Mouse (Mus musculus) kidney, embryonic 16.5 days (tissue): ENCODE results near the gene Myom1. TPM values are rescaled to one million over a fixed set of nuclear protein-coding genes. Genes with fewer than 3 reads are reported as not detected.

Experiments
- ATAC-seq: fragments of 200-750 bp; cut with Nextera tagmentation; 2 replicates; pipeline ENCODE4 v1.8.0; 2017; ENCODE audit warnings: moderate TSS enrichment; ENCODE audit not compliant: low FRiP score, low TSS enrichment
- H3K27ac ChIP-seq: fragments of 300-500 bp; sonication (generic); 2 replicates; pipeline ENCODE4 v1.5.1; 2014; ENCODE audit warnings: low read length
- H3K27me3 ChIP-seq: fragments of 300-500 bp; sonication (generic); 2 replicates; pipeline ENCODE4 v1.6.1; 2014; ENCODE audit warnings: low read length, control low read depth, mixed read lengths; ENCODE audit not compliant: insufficient read depth
- H3K36me3 ChIP-seq: fragments of 300-500 bp; sonication (generic); 2 replicates; pipeline ENCODE4 v1.6.1; 2014; ENCODE audit warnings: low read length, control low read depth, mixed read lengths; ENCODE audit not compliant: insufficient read depth
- H3K4me1 ChIP-seq: fragments of 300-500 bp; sonication (generic); 2 replicates; pipeline ENCODE4 v1.6.1; 2014; ENCODE audit warnings: low read length, control low read depth, mixed read lengths; ENCODE audit not compliant: insufficient read depth
- H3K4me2 ChIP-seq: fragments of 300-500 bp; sonication (generic); replicated peaks from 2 replicates; pipeline ENCODE4 v1.6.1; 2014; ENCODE audit warnings: low read depth, low read length
- H3K4me3 ChIP-seq: fragments of 300-500 bp; sonication (generic); 2 replicates; pipeline ENCODE4 v1.5.1; 2014; ENCODE audit warnings: mild to moderate bottlenecking, low read length
- H3K9ac ChIP-seq: fragments of 300-500 bp; sonication (generic); replicated peaks from 2 replicates; pipeline ENCODE4 v1.6.1; 2014; ENCODE audit warnings: low read length
- H3K9me3 ChIP-seq: fragments of 300-500 bp; sonication (generic); 2 replicates; pipeline ENCODE4 v1.6.1; 2016; ENCODE audit warnings: low read length, control low read depth
- WGBS: fragments of 180-500 bp; shearing (Covaris S2); extraction: QIAGEN DNeasy Blood & Tissue Kit; methylation state at CpG from one replicate; pipeline ENCODE4 v1.1.7; 2014; 5-methylcytosine and 5-hydroxymethylcytosine counted together
- polyA plus RNA-seq: library from polyadenylated mRNA; unstranded; fragments of >200 nt; fragmentation: Nextera tagmentation; extraction: Ambion mirVana; gene quantifications from 2 replicates; pipeline ENCODE4 v1.2.1, GENCODE M21; 2015

Myom1 gene
- polyA plus RNA-seq, 1 experiment from 2014 or later: 4.7 TPM

GRCm38 (mm10) chr17:70977799-70978198 lies 24.6 kb upstream of the Myom1 start:
- WGBS: 86% methylated on average over 6 of the region's 6 CpGs

GRCm38 (mm10) chr17:70979345-70980223 lies 22.8 kb upstream of the Myom1 start:
- Histone ChIP-seq H3K4me1 (no peaks in the 10 kb centered on the region), H3K36me3 (peaks cover 45% of the 10 kb centered on the region), H3K27me3 (no peaks in the 10 kb centered on the region), H3K9me3 (no peaks in the 10 kb centered on the region), H3K9ac (no peak overlapping the region), H3K4me2 (no peak overlapping the region), H3K27ac (no peak overlapping the region), H3K4me3 (no peak overlapping the region)
- no peak for ATAC-seq
- WGBS: 88% methylated on average over 20 of the region's 20 CpGs

More at GRCm38 (mm10) chr17:70977799-70978198, 24.6 kb upstream of the Myom1 start:
- no peak for ATAC-seq
- no peak overlapping the region for H3K4me2 ChIP-seq
- no peaks in the 10 kb centered on the region for H3K27me3 ChIP-seq
- H3K36me3 ChIP-seq: peaks cover 61% of the 10 kb centered on the region
- H3K27ac ChIP-seq: no peak overlapping the region
- no peak overlapping the region for H3K9ac ChIP-seq
- H3K4me3 ChIP-seq: no peak overlapping the region
- H3K4me1 ChIP-seq: no peaks in the 10 kb centered on the region
- no peaks in the 10 kb centered on the region for H3K9me3 ChIP-seq

GRCm38 (mm10) chr17:70985501-70986354 lies 16.7 kb upstream of the Myom1 start:
- H3K36me3 ChIP-seq: peaks cover 35% of the 10 kb centered on the region
- H3K4me2 ChIP-seq: no peak overlapping the region
- ATAC-seq: no peak
- peaks cover 26% of the 10 kb centered on the region for H3K4me1 ChIP-seq
- no peak overlapping the region for H3K4me3 ChIP-seq
- H3K27ac ChIP-seq: no peak overlapping the region
- no peaks in the 10 kb centered on the region for H3K27me3 ChIP-seq
- no peaks in the 10 kb centered on the region for H3K9me3 ChIP-seq
- H3K9ac ChIP-seq: no peak overlapping the region
- WGBS: 75% methylated on average over 15 of the region's 15 CpGs

GRCm38 (mm10) chr17:70986355-70986740 lies 16.1 kb upstream of the Myom1 start:
- peaks cover 31% of the 10 kb centered on the region for H3K4me1 ChIP-seq
- no peaks in the 10 kb centered on the region for H3K27me3 ChIP-seq
- H3K4me3 ChIP-seq: no peak overlapping the region
- no peak overlapping the region for H3K27ac ChIP-seq
- WGBS: 82% methylated on average over 6 of the region's 6 CpGs
- no peak for ATAC-seq
- H3K4me2 ChIP-seq: no peak overlapping the region
- H3K9me3 ChIP-seq: no peaks in the 10 kb centered on the region
- no peak overlapping the region for H3K9ac ChIP-seq
- peaks cover 29% of the 10 kb centered on the region for H3K36me3 ChIP-seq

GRCm38 (mm10) chr17:70986831-70987660 lies 15.4 kb upstream of the Myom1 start:
- Histone ChIP-seq H3K36me3 (peaks cover 24% of the 10 kb centered on the region), H3K4me2 (no peak overlapping the region), H3K27ac (peak overlapping the region; percentile 64; the same call in 1 of the 2 replicates), H3K4me3 (no peak overlapping the region), H3K4me1 (peaks cover 38% of the 10 kb centered on the region), H3K9ac (no peak overlapping the region), H3K27me3 (no peaks in the 10 kb centered on the region), H3K9me3 (no peaks in the 10 kb centered on the region)
- 88% methylated on average over 15 of the region's 15 CpGs for WGBS
- ATAC-seq: no peak

GRCm38 (mm10) chr17:70988337-70988767 lies 14.1 kb upstream of the Myom1 start:
- peak overlapping the region; percentile 9; the same call in 1 of the 2 replicates for H3K9ac ChIP-seq
- peaks cover 28% of the 10 kb centered on the region for H3K36me3 ChIP-seq
- H3K4me3 ChIP-seq: peak overlapping the region; percentile 94; the same call in 1 of the 2 replicates
- H3K9me3 ChIP-seq: no peaks in the 10 kb centered on the region
- H3K27me3 ChIP-seq: no peaks in the 10 kb centered on the region
- H3K4me2 ChIP-seq: peak overlapping the region; percentile 81
- peak; percentile 43 for ATAC-seq
- H3K4me1 ChIP-seq: peaks cover 40% of the 10 kb centered on the region
- 71% methylated on average over 12 of the region's 12 CpGs for WGBS
- H3K27ac ChIP-seq: peak overlapping the region; percentile 64

GRCm38 (mm10) chr17:70989430-70989829 lies 13.0 kb upstream of the Myom1 start:
- WGBS: 38% methylated on average over 8 of the region's 8 CpGs

GRCm38 (mm10) chr17:70989991-70990390 lies 12.4 kb upstream of the Myom1 start:
- WGBS: under 1% methylated on average over 24 of the region's 24 CpGs
- Histone ChIP-seq H3K9me3 (no peaks in the 10 kb centered on the region), H3K27ac (peak overlapping the region; percentile 98), H3K27me3 (no peaks in the 10 kb centered on the region), H3K4me2 (peak overlapping the region; percentile 81), H3K4me1 (peaks cover 47% of the 10 kb centered on the region), H3K4me3 (peak overlapping the region; percentile 94), H3K9ac (peak overlapping the region; percentile 86), H3K36me3 (peaks cover 39% of the 10 kb centered on the region)
- ATAC-seq: peak; percentile 64

More at GRCm38 (mm10) chr17:70989430-70989829, 13.0 kb upstream of the Myom1 start:
- Histone ChIP-seq H3K4me1 (peaks cover 47% of the 10 kb centered on the region), H3K27me3 (no peaks in the 10 kb centered on the region), H3K4me3 (peak overlapping the region; percentile 94), H3K9me3 (no peaks in the 10 kb centered on the region), H3K9ac (peak overlapping the region; percentile 86), H3K36me3 (peaks cover 35% of the 10 kb centered on the region), H3K27ac (peak overlapping the region; percentile 98), H3K4me2 (peak overlapping the region; percentile 81)
- no peak for ATAC-seq
